Mouse (Mus musculus) ES-Bruce4 (cell line): Measurements from ENCODE around the gene Ppt1.

Experiments used
- CTCF ChIP-seq: IDR thresholded peaks from one replicate; pipeline ENCODE4 v1.8.1; 2011; ENCODE audit warnings: low read depth, low read length
- EP300 ChIP-seq: IDR thresholded peaks from 2 replicates; pipeline ENCODE4 v1.6.1; 2011; ENCODE audit warnings: low read depth, low read length; ENCODE audit not compliant: insufficient read depth
- POLR2A ChIP-seq: IDR thresholded peaks from one replicate; pipeline ENCODE4 v1.8.1; 2011; ENCODE audit warnings: low read length; ENCODE audit not compliant: insufficient read depth

GRCm38 (mm10) chr4:122870741-122871140 lies 34.7 kb downstream of the Ppt1 start:
- no peak for TF ChIP-seq CTCF
- no peak for TF ChIP-seq EP300
- no peak for TF ChIP-seq POLR2A
